Mouse (Mus musculus) erythroblast, embryonic 14.5 days (primary cell): ENCODE data around the gene Zfp26. TPM values are rescaled to one million over a fixed set of nuclear protein-coding genes. Genes with fewer than 3 reads are reported as not detected.

Experiments
- H3K27me3 ChIP-seq: 2 replicates; pipeline ENCODE4 v1.6.1; 2012; ENCODE audit warnings: inconsistent platforms; ENCODE audit not compliant: control insufficient read depth
- H3K36me3 ChIP-seq: 2 replicates; pipeline ENCODE4 v1.6.1; 2012; ENCODE audit warnings: mild to moderate bottlenecking, inconsistent platforms; ENCODE audit not compliant: control insufficient read depth
- H3K4me1 ChIP-seq: 2 replicates; pipeline ENCODE4 v1.6.1; 2012; ENCODE audit warnings: inconsistent platforms; ENCODE audit not compliant: control insufficient read depth
- H3K4me3 ChIP-seq: replicated peaks from 2 replicates; pipeline ENCODE3; 2012; ENCODE audit warnings: moderate library complexity, mild to moderate bottlenecking, inconsistent platforms
- H3K9me3 ChIP-seq: 2 replicates; pipeline ENCODE4 v1.6.1; 2012; ENCODE audit warnings: low read length, inconsistent platforms, mixed read lengths; ENCODE audit not compliant: control insufficient read depth
- GATA1 ChIP-seq: IDR thresholded peaks from 2 replicates; pipeline ENCODE4 v1.6.1; 2012; ENCODE audit warnings: low read length, inconsistent platforms, mixed read lengths
- TAL1 ChIP-seq: IDR thresholded peaks from 3 replicates; pipeline ENCODE4 v1.6.1; 2012; ENCODE audit warnings: low read length, inconsistent platforms, mixed read lengths
- polyA plus RNA-seq: library from polyadenylated mRNA; stranded (reverse); fragments of >175 nt; gene quantifications from 2 replicates; pipeline ENCODE4 v1.2.3, GENCODE M21; 2012

Zfp26 gene
- polyA plus RNA-seq, 1 experiment: under 0.01 TPM

- Histone ChIP-seq H3K4me1 (peaks cover 6% of the 10 kb centered on the region), H3K36me3 (peaks cover 75% of the 10 kb centered on the region), H3K27me3 (no peaks in the 10 kb centered on the region), H3K9me3 (0 out of 2 replicates have a peak, but pooled peaks cover 2% of the 10 kb centered on the region), H3K4me3 (no peak overlapping the region)
- TF ChIP-seq TAL1 (no peak), GATA1 (no peak)
Measured at GRCm38 (mm10) chr9:20476632-20477031, 16.7 kb upstream of the Zfp26 start.

GRCm38 (mm10) chr9:20466761-20467442 is 6.9 kb upstream of the Zfp26 start:
- no peak for TF ChIP-seq TAL1

GRCm38 (mm10) chr9:20453647-20454046 is 6.3 kb downstream of the Zfp26 start:
- Histone ChIP-seq H3K36me3 (peaks cover 31% of the 10 kb centered on the region), H3K9me3 (no peaks in the 10 kb centered on the region), H3K27me3 (no peaks in the 10 kb centered on the region), H3K4me3 (no peak overlapping the region), H3K4me1 (peaks cover 7% of the 10 kb centered on the region)
- no peak for TF ChIP-seq TAL1
- TF ChIP-seq GATA1: no peak

More at GRCm38 (mm10) chr9:20466761-20467442, 6.9 kb upstream of the Zfp26 start:
- Histone ChIP-seq H3K4me1 (no peaks in the 10 kb centered on the region), H3K4me3 (no peak overlapping the region), H3K9me3 (peaks cover 15% of the 10 kb centered on the region), H3K27me3 (peaks cover 5% of the 10 kb centered on the region), H3K36me3 (peaks cover 25% of the 10 kb centered on the region)

- no peak overlapping the region for H3K4me3 ChIP-seq
- TF ChIP-seq TAL1 (no peak), GATA1 (no peak)
- H3K27me3 ChIP-seq: no peaks in the 10 kb centered on the region
- H3K9me3 ChIP-seq: no peaks in the 10 kb centered on the region
- peaks cover 33% of the 10 kb centered on the region for H3K36me3 ChIP-seq
- H3K4me1 ChIP-seq: no peaks in the 10 kb centered on the region
Measured at GRCm38 (mm10) chr9:20451493-20451892, 8.5 kb downstream of the Zfp26 start.

GRCm38 (mm10) chr9:20443183-20443783 is 16.7 kb downstream of the Zfp26 start:
- TF ChIP-seq GATA1: no peak
- TF ChIP-seq TAL1: no peak
- Histone ChIP-seq H3K9me3 (peaks cover 6% of the 10 kb centered on the region), H3K36me3 (peaks cover 68% of the 10 kb centered on the region), H3K4me1 (no peaks in the 10 kb centered on the region), H3K4me3 (no peak overlapping the region), H3K27me3 (no peaks in the 10 kb centered on the region)

GRCm38 (mm10) chr9:20430004-20430403 is 30.0 kb downstream of the Zfp26 start:
- H3K27me3 ChIP-seq: no peaks in the 10 kb centered on the region
- no peak for TF ChIP-seq TAL1
- no peak for TF ChIP-seq GATA1
- H3K4me3 ChIP-seq: no peak overlapping the region

GRCm38 (mm10) chr9:20411460-20411859 is 48.5 kb downstream of the Zfp26 start:
- no peaks in the 10 kb centered on the region for H3K36me3 ChIP-seq
- H3K4me1 ChIP-seq: no peaks in the 10 kb centered on the region
- 0 out of 2 replicates have a peak, but pooled peaks cover 1% of the 10 kb centered on the region for H3K9me3 ChIP-seq
- H3K27me3 ChIP-seq: no peaks in the 10 kb centered on the region
- no peak overlapping the region for H3K4me3 ChIP-seq
- TF ChIP-seq TAL1: no peak
- TF ChIP-seq GATA1: no peak

More at GRCm38 (mm10) chr9:20430004-20430403, 30.0 kb downstream of the Zfp26 start:
- H3K4me1 ChIP-seq: no peaks in the 10 kb centered on the region
- H3K9me3 ChIP-seq: no peaks in the 10 kb centered on the region
- H3K36me3 ChIP-seq: no peaks in the 10 kb centered on the region

- TF ChIP-seq TAL1 (no peak), GATA1 (no peak)
- no peaks in the 10 kb centered on the region for H3K9me3 ChIP-seq
- no peaks in the 10 kb centered on the region for H3K36me3 ChIP-seq
- H3K27me3 ChIP-seq: no peaks in the 10 kb centered on the region
- no peaks in the 10 kb centered on the region for H3K4me1 ChIP-seq
- H3K4me3 ChIP-seq: no peak overlapping the region
Measured at GRCm38 (mm10) chr9:20409319-20409718, 50.6 kb downstream of the Zfp26 start.

- H3K36me3 ChIP-seq: no peaks in the 10 kb centered on the region
- TF ChIP-seq GATA1 (no peak), TAL1 (no peak)
- H3K9me3 ChIP-seq: no peaks in the 10 kb centered on the region
- peak overlapping the region; percentile 87 for H3K4me3 ChIP-seq
- peaks cover 17% of the 10 kb centered on the region for H3K4me1 ChIP-seq
- no peaks in the 10 kb centered on the region for H3K27me3 ChIP-seq
Measured at GRCm38 (mm10) chr9:20385343-20385703, 74.6 kb downstream of the Zfp26 start.
